In the genomic region with DNA sequence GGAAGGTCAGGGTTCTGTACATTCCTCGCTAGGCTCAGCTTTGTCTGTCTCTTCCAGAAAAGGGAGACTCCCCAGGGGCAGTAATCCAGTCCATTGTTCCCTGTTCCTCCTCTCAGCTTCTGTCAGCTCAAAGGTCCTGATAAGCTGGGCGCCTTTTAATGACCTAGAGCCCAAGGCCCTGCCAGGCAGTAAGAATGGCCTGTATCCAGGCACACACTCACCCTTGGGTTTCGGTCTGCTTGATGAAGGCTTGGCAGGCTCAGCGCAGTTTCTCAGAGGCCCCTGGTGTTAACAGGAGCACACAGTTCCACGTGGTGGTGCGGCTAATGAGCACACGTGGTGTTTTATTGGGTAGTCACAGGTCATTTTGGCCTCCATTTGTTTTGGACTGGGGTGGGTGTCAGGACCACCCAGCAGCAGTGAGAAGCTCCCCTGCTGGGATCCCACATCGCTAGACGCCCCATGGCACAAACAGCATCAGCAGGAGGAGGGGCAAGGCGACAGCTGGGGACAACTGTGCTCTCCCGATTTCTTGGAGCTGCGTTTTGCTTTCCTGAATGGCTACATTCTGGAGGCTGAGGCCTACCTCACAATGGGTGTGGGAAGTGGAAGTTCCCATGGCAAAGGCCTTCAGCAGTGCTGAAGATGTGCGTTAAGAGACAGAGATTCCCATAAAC, we compare ENCODE assay signal across 8 mouse cellular contexts.
DNase-seq lines count a peak whose midpoint lies in the region; ATAC-seq lines count a peak whose summit lies in the region.
"Had no signal": no experiment of that assay in that cellular context is flagged by ENCODE, and none has a peak within 500 bp of the region (broad histone marks: within the 10 kb centered on the region; RNA-seq: fewer than 3 reads in every experiment).

No protein-coding gene starts in this region.

- no peak overlapping the region; the same call in 1 of the 2 replicates for H3K9ac ChIP-seq in heart, embryonic 14.5 days (ENCODE audit: low read length)
- H3K9ac ChIP-seq: embryonic facial prominence, embryonic 15.5 days had no signal

- H3K27me3 ChIP-seq in embryonic facial prominence, embryonic 10.5 days (replicated peaks; ENCODE audit: low read depth, poor library complexity, severe bottlenecking) = no peaks in the 10 kb centered on the region; the same call in none of the 2 replicates
- H3K27me3 ChIP-seq in heart, embryonic 14.5 days (ENCODE audit: control insufficient read depth, insufficient read depth, low read length) = no peaks in the 10 kb centered on the region
- H3K27me3 ChIP-seq: embryonic facial prominence, embryonic 15.5 days had no signal

- no peak overlapping the region for H3K4me3 ChIP-seq in embryonic facial prominence, embryonic 10.5 days
- no peak overlapping the region for H3K4me3 ChIP-seq in heart, embryonic 14.5 days (ENCODE audit: control insufficient read depth in 1 of 2, insufficient read depth in 1 of 2, low read depth in 1 of 2, low read length in 2 of 2)
- H3K4me3 ChIP-seq: embryonic facial prominence, embryonic 15.5 days had no signal

- no peak overlapping the region for H3K4me2 ChIP-seq in heart, embryonic 14.5 days (ENCODE audit: low read length)
- H3K4me2 ChIP-seq: embryonic facial prominence, embryonic 15.5 days had no signal

- ATAC-seq in heart, embryonic 14.5 days (ENCODE audit: insufficient number of reproducible peaks, insufficient read depth, low FRiP score, low read depth) = no peak

- H3K27ac ChIP-seq in embryonic facial prominence, embryonic 10.5 days (replicated peaks) = 0 out of 2 replicates have a peak overlapping the region, but pooled peaks have one; percentile 21
- peak overlapping the region; percentile 13 to 67; a peak in 3 of 4 replicates for H3K27ac ChIP-seq in heart, embryonic 14.5 days (replicated peaks in 1 of 2; ENCODE audit: control insufficient read depth in 1 of 2, insufficient read depth in 1 of 2, low read depth in 2 of 2, low read length in 2 of 2)
- H3K27ac ChIP-seq: embryonic facial prominence, embryonic 15.5 days had no signal

- DNase-seq in lung, postnatal 10 days = peak; percentile 39
- DNase-seq in lung, postnatal 14 days = no peak
- no peak for DNase-seq in embryonic facial prominence, embryonic 10.5 days (ENCODE audit: low spot score)
- peak; percentile 82 for DNase-seq in retina, postnatal 1 day
- no peak for DNase-seq in urinary bladder, adult 18-20 months (ENCODE audit: low spot score in 2 of 2)
- DNase-seq in spleen, postnatal 10 days (ENCODE audit: low spot score in 2 of 2) = no peak

- peaks cover 55% of the 10 kb centered on the region for H3K4me1 ChIP-seq in embryonic facial prominence, embryonic 10.5 days
- peaks cover 30 to 41% of the 10 kb centered on the region in 2 experiments for H3K4me1 ChIP-seq in heart, embryonic 14.5 days (ENCODE audit: control insufficient read depth in 2 of 2, insufficient read depth in 2 of 2, low read length in 2 of 2)

- 59% methylated on average over 13 of the region's 13 CpGs for WGBS in embryonic facial prominence, embryonic 10.5 days
- 44% methylated on average over 13 of the region's 13 CpGs for WGBS in heart, embryonic 14.5 days

- no peaks in the 10 kb centered on the region for H3K36me3 ChIP-seq in embryonic facial prominence, embryonic 10.5 days (replicated peaks)
- H3K36me3 ChIP-seq in heart, embryonic 14.5 days (ENCODE audit: control insufficient read depth, insufficient read depth, low read length) = no peaks in the 10 kb centered on the region
- H3K36me3 ChIP-seq: embryonic facial prominence, embryonic 15.5 days had no signal

- no peaks in the 10 kb centered on the region for H3K9me3 ChIP-seq in embryonic facial prominence, embryonic 10.5 days
- H3K9me3 ChIP-seq in heart, embryonic 14.5 days (ENCODE audit: control insufficient read depth, low read length) = no peaks in the 10 kb centered on the region
- H3K9me3 ChIP-seq: embryonic facial prominence, embryonic 15.5 days had no signal

Comparison
In these comparisons a context has a peak if more than half of its experiments do, and no peak if none do; other contexts are left out.
1. DNase-seq: peak in lung, postnatal 10 days (single experiment) and retina, postnatal 1 day (single experiment); none in lung, postnatal 14 days (single experiment), embryonic facial prominence, embryonic 10.5 days (single experiment), urinary bladder, adult 18-20 months (0 of 2) and spleen, postnatal 10 days (0 of 2).